Mouse (Mus musculus): ENCODE results near the gene Fam136a. TPM values are rescaled to one million over a fixed set of nuclear protein-coding genes. Genes with fewer than 3 reads are reported as not detected.

Fam136a gene
- total and polyA plus RNA-seq, 2 experiments from 2014 or later, result 50.4 to 62.0 TPM

DNA sequence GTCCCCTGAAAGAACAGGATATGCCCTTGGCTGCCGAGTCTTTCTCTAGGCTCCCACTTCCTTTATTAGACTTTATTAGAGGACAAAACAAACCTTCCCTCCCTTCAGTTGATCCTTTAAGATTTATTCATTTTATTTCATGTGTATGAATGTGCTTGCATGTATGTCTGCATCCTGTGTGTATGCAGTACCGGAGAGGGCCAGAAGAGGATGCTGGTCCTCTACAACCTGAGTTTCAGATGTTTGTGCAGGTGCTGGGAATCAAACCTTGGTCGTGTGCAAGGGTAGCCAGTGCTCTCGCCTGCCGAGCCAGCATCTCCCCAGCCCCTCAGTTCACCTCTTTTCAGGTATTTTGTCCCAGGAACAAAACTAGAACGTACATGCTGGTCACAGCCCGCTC lies 4.1 kb upstream of the Fam136a start:
- WGBS, result 95% methylated on average over 7 of the region's 7 CpGs
- H3K9ac ChIP-seq (replicated peaks; ENCODE audit: low read length, poor library complexity, severe bottlenecking), result no peak overlapping the region
- no peak overlapping the region for H3K4me2 ChIP-seq (ENCODE audit: low read depth, low read length, poor library complexity, severe bottlenecking)
- H3K4me1 ChIP-seq (ENCODE audit: insufficient read depth, low read length), result peaks cover 2% of the 10 kb centered on the region; the same call in 1 of the 2 replicates
- H3K36me3 ChIP-seq (ENCODE audit: insufficient read depth, low read length), result no peaks in the 10 kb centered on the region
- H3K4me3 ChIP-seq (ENCODE audit: low read depth, low read length), result no peak overlapping the region
- no peak overlapping the region for H3K27ac ChIP-seq (ENCODE audit: low read depth, low read length)
- H3K27me3 ChIP-seq (ENCODE audit: insufficient read depth, low read length), result no peaks in the 10 kb centered on the region
- ATAC-seq (ENCODE audit: low FRiP score) (no peak), DNase-seq (ENCODE audit: low spot score) (no peak)
- no peaks in the 10 kb centered on the region for H3K9me3 ChIP-seq (ENCODE audit: low read length)
- TF ChIP-seq CTCF (IDR thresholded peaks at IDR 0.05), result peak; percentile 14; the same call in 1 of the 2 replicates

DNA sequence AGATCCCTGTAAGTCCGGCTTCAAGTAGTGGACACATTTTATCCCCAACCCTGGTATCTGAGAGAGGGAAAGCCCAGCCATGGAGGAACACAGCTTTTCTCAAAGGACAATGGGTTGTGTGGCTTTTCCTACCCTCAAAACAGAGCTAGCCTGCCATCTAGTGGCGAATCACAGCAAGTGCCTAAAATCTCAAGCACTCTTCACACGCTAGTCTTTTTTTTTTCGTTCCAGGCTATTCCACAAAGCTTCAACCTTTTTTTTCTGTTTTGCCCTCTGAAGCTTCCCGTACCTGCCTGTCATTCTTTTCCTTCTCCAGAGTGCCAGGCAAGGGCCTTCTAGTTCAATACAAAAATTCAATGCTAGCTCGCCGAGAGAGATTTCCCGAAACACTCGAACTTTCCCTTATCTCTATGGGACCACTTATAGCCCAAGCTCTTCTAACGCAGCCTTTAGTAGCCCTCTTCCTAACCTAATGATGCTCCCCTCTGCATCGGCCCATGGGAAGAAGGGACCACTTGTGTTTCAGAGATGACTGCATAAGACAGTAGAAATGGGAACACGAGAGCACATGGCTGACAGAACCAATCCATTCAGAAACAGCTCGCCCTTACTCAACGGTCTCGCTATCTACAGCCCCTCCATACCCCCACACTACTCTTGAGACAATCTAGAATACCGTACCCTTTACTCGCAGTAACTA lies 854 bp upstream of the Fam136a start:
- Histone ChIP-seq H3K36me3 (ENCODE audit: insufficient read depth, low read length) (peaks cover 7% of the 10 kb centered on the region), H3K27me3 (ENCODE audit: insufficient read depth, low read length) (no peaks in the 10 kb centered on the region), H3K4me3 (ENCODE audit: low read depth, low read length) (peak overlapping the region; percentile 58), H3K4me2 (ENCODE audit: low read depth, low read length, poor library complexity, severe bottlenecking) (peak overlapping the region; percentile 87), H3K4me1 (ENCODE audit: insufficient read depth, low read length) (peaks cover 2% of the 10 kb centered on the region; the same call in 1 of the 2 replicates), H3K9ac (replicated peaks; ENCODE audit: low read length, poor library complexity, severe bottlenecking) (peak overlapping the region; percentile 79), H3K9me3 (ENCODE audit: low read length) (no peaks in the 10 kb centered on the region), H3K27ac (ENCODE audit: low read depth, low read length) (peak overlapping the region; percentile 86)
- WGBS, result 1% methylated on average over 17 of the region's 17 CpGs
- peak; percentile 55 for ATAC-seq (ENCODE audit: low FRiP score)
- peak; percentile 92 for DNase-seq (ENCODE audit: low spot score)
- TF ChIP-seq CTCF (IDR thresholded peaks at IDR 0.05), result peak; percentile 98

DNA sequence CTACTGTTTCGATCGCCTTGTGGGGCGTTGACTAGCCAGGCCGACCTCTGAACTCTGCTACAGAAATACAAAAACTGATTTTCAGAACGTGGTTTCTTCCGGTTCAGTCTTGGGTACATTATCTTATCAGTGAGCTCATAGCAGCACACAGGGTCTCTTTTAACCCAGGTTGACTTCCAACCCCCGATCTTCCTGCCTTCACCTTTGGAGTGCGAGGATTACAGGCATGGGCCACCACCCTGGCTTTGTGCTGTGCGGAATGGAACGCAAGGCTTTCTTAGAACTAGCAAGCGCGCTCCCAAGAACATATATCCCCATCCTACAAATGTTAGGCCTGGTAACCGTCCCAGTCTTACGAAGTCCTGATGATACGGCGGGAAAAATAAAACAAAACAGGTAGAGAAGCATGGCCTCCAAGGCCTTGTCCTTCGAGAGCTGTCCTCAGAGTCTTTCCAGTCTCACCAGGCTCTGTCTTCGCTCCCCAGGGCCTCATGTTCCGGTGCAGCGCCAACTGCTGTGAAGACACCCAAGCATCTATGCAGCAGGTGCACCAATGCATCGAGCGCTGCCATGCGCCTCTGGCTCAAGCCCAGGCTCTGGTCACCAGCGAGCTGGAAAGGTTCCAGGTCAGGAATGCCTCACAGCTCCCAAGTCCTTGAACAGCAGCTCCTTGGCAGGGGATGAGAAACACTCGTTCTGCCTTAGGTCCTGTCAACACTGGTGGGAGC lies 843 bp downstream of the Fam136a start:
- WGBS, result 38% methylated on average over 25 of the region's 25 CpGs
- H3K4me2 ChIP-seq (ENCODE audit: low read depth, low read length, poor library complexity, severe bottlenecking), result peak overlapping the region; percentile 87
- peaks cover 2% of the 10 kb centered on the region; the same call in 1 of the 2 replicates for H3K4me1 ChIP-seq (ENCODE audit: insufficient read depth, low read length)
- H3K9me3 ChIP-seq (ENCODE audit: low read length), result no peaks in the 10 kb centered on the region
- H3K27me3 ChIP-seq (ENCODE audit: insufficient read depth, low read length), result no peaks in the 10 kb centered on the region
- DNase-seq (ENCODE audit: low spot score), result peak; percentile 53
- H3K36me3 ChIP-seq (ENCODE audit: insufficient read depth, low read length), result peaks cover 7% of the 10 kb centered on the region
- no peak for ATAC-seq (ENCODE audit: low FRiP score)
- peak overlapping the region; percentile 58 for H3K4me3 ChIP-seq (ENCODE audit: low read depth, low read length)
- no peak for TF ChIP-seq CTCF (IDR thresholded peaks at IDR 0.05)
- peak overlapping the region; percentile 79 for H3K9ac ChIP-seq (replicated peaks; ENCODE audit: low read length, poor library complexity, severe bottlenecking)
- peak overlapping the region; percentile 86 for H3K27ac ChIP-seq (ENCODE audit: low read depth, low read length)

DNA sequence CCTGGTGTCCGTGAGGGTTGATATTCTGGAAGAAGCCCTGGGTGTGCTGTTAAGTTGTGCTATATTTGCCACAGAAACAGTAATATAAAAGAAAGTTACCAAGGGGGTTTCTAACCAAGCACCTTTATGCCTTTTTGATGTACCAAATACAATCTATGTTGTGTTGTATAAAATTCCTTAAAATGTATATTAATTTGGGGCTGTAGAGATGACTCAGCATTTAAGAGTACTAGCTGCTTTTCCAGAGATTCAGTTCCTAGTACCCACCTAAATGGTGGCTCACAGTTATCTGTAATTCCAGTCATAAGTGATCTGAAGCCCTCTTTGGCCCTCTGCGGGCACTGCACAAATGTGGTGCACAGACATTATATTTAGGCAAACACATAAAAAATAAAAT lies 1.4 kb downstream of the Fam136a start:
- no peaks in the 10 kb centered on the region for H3K27me3 ChIP-seq (ENCODE audit: insufficient read depth, low read length)
- H3K4me3 ChIP-seq (ENCODE audit: low read depth, low read length), result peak overlapping the region; percentile 58; the same call in 1 of the 2 replicates
- no peak for DNase-seq (ENCODE audit: low spot score)
- no peaks in the 10 kb centered on the region for H3K9me3 ChIP-seq (ENCODE audit: low read length)
- peak overlapping the region; percentile 86; the same call in 1 of the 2 replicates for H3K27ac ChIP-seq (ENCODE audit: low read depth, low read length)
- peaks cover 2% of the 10 kb centered on the region; the same call in 1 of the 2 replicates for H3K4me1 ChIP-seq (ENCODE audit: insufficient read depth, low read length)
- H3K4me2 ChIP-seq (ENCODE audit: low read depth, low read length, poor library complexity, severe bottlenecking), result peak overlapping the region; percentile 87
- H3K9ac ChIP-seq (replicated peaks; ENCODE audit: low read length, poor library complexity, severe bottlenecking), result peak overlapping the region; percentile 79; the same call in 1 of the 2 replicates
- ATAC-seq (ENCODE audit: low FRiP score), result no peak
- peaks cover 7% of the 10 kb centered on the region for H3K36me3 ChIP-seq (ENCODE audit: insufficient read depth, low read length)
- WGBS, result 68% methylated on average over 2 of the region's 2 CpGs
- TF ChIP-seq CTCF (IDR thresholded peaks at IDR 0.05), result no peak

DNA sequence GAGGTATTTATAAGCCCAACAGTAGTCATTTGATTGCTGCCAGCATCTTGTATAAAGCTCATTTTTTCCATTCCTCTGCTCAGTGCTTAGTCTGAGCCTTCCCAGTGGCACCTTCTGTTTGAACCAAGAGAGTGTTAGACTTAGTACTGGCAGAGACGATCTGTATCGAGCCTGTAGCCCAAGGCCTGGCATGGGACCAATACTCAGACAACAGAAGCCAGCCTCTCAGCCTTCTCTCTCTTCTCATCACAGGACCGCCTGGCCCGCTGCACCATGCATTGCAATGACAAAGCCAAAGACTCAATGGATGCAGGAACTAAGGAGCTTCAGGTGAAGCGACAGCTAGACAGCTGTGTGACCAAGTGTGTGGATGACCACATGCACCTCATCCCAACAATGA lies 3.0 kb downstream of the Fam136a start:
- no peak for TF ChIP-seq CTCF (IDR thresholded peaks at IDR 0.05)
- no peak overlapping the region for H3K27ac ChIP-seq (ENCODE audit: low read depth, low read length)
- 80% methylated on average over 5 of the region's 5 CpGs for WGBS
- H3K4me2 ChIP-seq (ENCODE audit: low read depth, low read length, poor library complexity, severe bottlenecking), result no peak overlapping the region
- H3K4me1 ChIP-seq (ENCODE audit: insufficient read depth, low read length), result peaks cover 8% of the 10 kb centered on the region; the same call in 1 of the 2 replicates
- no peak overlapping the region for H3K9ac ChIP-seq (replicated peaks; ENCODE audit: low read length, poor library complexity, severe bottlenecking)
- no peaks in the 10 kb centered on the region for H3K9me3 ChIP-seq (ENCODE audit: low read length)
- no peaks in the 10 kb centered on the region for H3K27me3 ChIP-seq (ENCODE audit: insufficient read depth, low read length)
- DNase-seq (ENCODE audit: low spot score) (no peak), ATAC-seq (ENCODE audit: low FRiP score) (no peak)
- H3K4me3 ChIP-seq (ENCODE audit: low read depth, low read length), result no peak overlapping the region
- H3K36me3 ChIP-seq (ENCODE audit: insufficient read depth, low read length), result peaks cover 7% of the 10 kb centered on the region

All from midbrain, postnatal 0 days (tissue).